Mouse (Mus musculus) lung, adult 2 months (tissue): ENCODE results near the gene Sipa1.

ENCODE experiments used
- CTCF ChIP-seq: fragments of 200-500 bp; IDR thresholded peaks from 2 replicates; pipeline ENCODE4 v1.5.1; 2011; ENCODE audit warnings: mild to moderate bottlenecking, low read length, control low read depth; ENCODE audit not compliant: insufficient read depth
- POLR2A ChIP-seq: fragments of 200-500 bp; IDR thresholded peaks from 2 replicates; pipeline ENCODE4 v1.6.1; 2011; ENCODE audit warnings: low read depth, mild to moderate bottlenecking, control low read depth, low read length, borderline replicate concordance; ENCODE audit errors: extremely low read depth

GRCm38 (mm10) chr19:5654720-5655298, 8.7 kb downstream of the Sipa1 start:
- TF ChIP-seq CTCF (no peak), POLR2A (no peak)
